Comparison of ENCODE assay signal across 1 mouse cellular context in the genomic region with DNA sequence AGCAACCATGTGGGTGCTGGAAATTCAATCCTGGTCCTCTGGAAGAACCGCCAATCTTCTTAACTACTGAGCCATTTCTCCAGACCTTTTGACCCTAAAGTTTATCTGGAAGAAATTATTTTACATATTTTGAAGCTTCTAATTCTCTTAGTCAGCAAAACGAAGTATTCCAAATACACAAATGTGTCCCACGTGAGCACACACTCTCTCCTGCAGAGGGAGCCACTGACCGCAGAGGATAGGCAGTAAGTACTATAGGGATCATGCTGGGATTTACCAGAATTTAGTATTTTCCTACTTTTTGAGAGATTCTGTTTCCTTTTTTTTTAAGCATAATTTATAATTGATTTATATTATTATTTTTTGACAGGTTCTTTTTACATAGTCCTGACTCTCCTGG.
TF ChIP-seq lines count a peak whose summit lies in the region.

No protein-coding gene starts in this region.

TF ChIP-seq in MEL, 35 proteins besides CTCF, POLR2A, EP300 and RAD21 (continued from another document):
- peak; percentile 85 for TF ChIP-seq ZC3H11A (IDR thresholded peaks at IDR 0.05; ENCODE audit: low read depth, low read length)
- 0 out of 4 replicates have a peak, but pooled peaks of 1 of the 2 experiments have one; percentile 46 for TF ChIP-seq USF2 (IDR thresholded peaks at IDR 0.05; ENCODE audit: borderline replicate concordance in 1 of 2, insufficient read depth in 1 of 2, low read depth in 1 of 2, low read length in 2 of 2)
